Mouse (Mus musculus): ENCODE measurements at regions not wholly inside any gene's neighbourhood (a gene's known extent, or its start where the extent isn't known, plus 50 kb on each side); places are given as distances from the start of the nearest gene placed in this dataset.
"Not testable (repeated sequence)": the region's sequence is repeated elsewhere in the genome, so short reads cannot be mapped to it uniquely, and the experiment has no call there.

DNA sequence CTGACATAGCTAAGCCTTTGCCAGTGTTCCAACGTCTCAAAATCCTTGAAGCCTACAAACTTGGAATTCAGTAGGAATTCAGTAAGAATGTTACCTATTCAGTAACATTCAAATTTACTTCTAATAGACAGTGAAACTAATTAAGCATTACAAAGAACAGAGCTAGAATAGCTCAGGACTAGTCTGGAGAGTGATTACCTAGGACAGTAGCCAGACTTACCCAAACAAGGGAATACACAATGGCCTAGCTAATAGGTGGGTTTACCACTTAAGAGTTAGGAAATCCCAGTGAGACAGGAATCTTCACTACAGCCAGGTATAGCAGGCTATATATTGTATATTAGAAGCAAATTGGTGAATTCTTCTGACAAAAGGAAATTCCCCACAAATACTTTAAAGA lies 182.4 kb downstream of the Rab10 start:
- H3K9ac ChIP-seq (ENCODE audit: low read depth, low read length); H3K4me1 ChIP-seq (ENCODE audit: control insufficient read depth, insufficient read depth, low read length); DNase-seq (ENCODE audit: extremely low read depth, low read depth, low spot score); H3K36me3 ChIP-seq (ENCODE audit: control insufficient read depth, insufficient read depth, low read length); H3K4me3 ChIP-seq (ENCODE audit: insufficient read depth, low read depth, low read length); H3K79me2 ChIP-seq (ENCODE audit: control insufficient read depth, insufficient read depth, low read length); H3K27ac ChIP-seq (replicated peaks; ENCODE audit: insufficient read depth, low read depth, low read length); H3K27me3 ChIP-seq (ENCODE audit: control insufficient read depth, insufficient read depth, low read length): not testable (repeated sequence)
- WGBS = 70% methylated on average over 1 of the region's 1 CpGs

DNA sequence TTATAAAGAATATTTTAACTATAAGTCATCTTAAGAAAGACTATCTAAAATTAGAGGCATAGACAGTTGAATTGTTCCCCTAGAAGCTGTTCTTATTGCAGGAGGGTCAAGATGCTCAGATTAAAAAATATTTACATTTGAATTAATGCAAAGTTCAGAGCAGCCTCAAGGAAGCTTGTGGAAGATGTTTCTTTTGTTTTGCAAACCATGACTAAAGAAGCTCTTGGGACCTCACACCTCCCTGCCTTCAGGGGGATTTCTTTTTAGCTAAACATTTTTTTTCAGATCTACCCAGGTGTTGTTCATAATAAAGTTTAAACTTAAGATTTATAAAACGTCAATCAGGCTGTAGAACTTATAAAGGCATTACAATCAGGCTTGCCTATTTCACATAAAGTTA lies 185.7 kb downstream of the Rab10 start:
- Histone ChIP-seq H3K4me3 (ENCODE audit: insufficient read depth, low read depth, low read length) (no peak overlapping the region), H3K36me3 (ENCODE audit: control insufficient read depth, insufficient read depth, low read length) (no peaks in the 10 kb centered on the region), H3K27me3 (ENCODE audit: control insufficient read depth, insufficient read depth, low read length) (no peaks in the 10 kb centered on the region), H3K79me2 (ENCODE audit: control insufficient read depth, insufficient read depth, low read length) (no peaks in the 10 kb centered on the region), H3K4me1 (ENCODE audit: control insufficient read depth, insufficient read depth, low read length) (no peaks in the 10 kb centered on the region), H3K27ac (replicated peaks; ENCODE audit: insufficient read depth, low read depth, low read length) (no peak overlapping the region), H3K9ac (ENCODE audit: low read depth, low read length) (no peak overlapping the region)
- 65% methylated on average over 1 of the region's 1 CpGs for WGBS
- TF ChIP-seq POLR2A (IDR thresholded peaks at IDR 0.05; ENCODE audit: extremely low read depth, insufficient read depth, low read length) = no peak
- DNase-seq (ENCODE audit: extremely low read depth, low read depth, low spot score) = no peak

DNA sequence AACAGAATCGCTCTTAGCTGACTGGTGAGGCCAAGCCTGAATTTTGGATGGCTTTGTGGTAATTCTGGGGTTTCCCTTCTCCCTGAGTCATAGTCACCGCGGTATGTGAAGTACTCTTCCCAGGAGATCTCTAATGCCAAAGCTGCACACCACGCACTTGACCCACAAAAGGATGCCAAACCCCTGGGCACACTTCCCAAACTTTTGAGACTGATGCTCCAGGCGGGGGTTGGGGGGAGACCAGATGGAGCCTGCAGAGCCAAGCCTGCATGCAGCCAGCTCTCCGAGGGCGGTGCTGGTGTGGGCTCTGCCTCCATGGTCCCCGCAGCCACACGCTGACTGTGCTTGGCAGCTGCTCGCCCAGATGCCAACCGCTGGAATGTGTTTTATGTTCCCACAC lies 199.2 kb downstream of the Rab10 start:
- H3K36me3 ChIP-seq (ENCODE audit: control insufficient read depth, insufficient read depth, low read length); H3K4me1 ChIP-seq (ENCODE audit: control insufficient read depth, insufficient read depth, low read length); H3K4me3 ChIP-seq (ENCODE audit: insufficient read depth, low read depth, low read length); H3K27ac ChIP-seq (replicated peaks; ENCODE audit: insufficient read depth, low read depth, low read length); H3K9ac ChIP-seq (ENCODE audit: low read depth, low read length); H3K27me3 ChIP-seq (ENCODE audit: control insufficient read depth, insufficient read depth, low read length); H3K79me2 ChIP-seq (ENCODE audit: control insufficient read depth, insufficient read depth, low read length); DNase-seq (ENCODE audit: extremely low read depth, low read depth, low spot score): not testable (repeated sequence)
- 79% methylated on average over 11 of the region's 11 CpGs for WGBS

DNA sequence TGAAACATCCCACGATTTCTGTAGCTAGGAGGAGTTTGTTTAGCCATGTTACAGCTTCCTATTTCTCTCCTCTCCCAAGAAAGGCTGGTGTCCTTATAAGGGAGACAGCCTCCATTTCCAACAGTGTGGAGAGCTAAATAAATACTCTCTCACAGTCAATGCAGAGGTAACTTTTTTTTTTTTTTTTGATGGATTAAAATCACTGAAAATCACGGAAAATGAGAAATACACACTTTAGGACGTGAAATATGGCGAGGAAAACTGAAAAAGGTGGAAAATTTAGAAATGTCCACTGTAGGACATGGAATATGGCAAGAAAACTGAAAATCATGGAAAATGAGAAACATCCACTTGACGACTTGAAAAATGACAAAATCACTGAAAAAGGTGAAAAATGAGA lies 200.1 kb downstream of the Rab10 start:
- DNase-seq (ENCODE audit: extremely low read depth, low read depth, low spot score); H3K4me1 ChIP-seq (ENCODE audit: control insufficient read depth, insufficient read depth, low read length); H3K27ac ChIP-seq (replicated peaks; ENCODE audit: insufficient read depth, low read depth, low read length); H3K4me3 ChIP-seq (ENCODE audit: insufficient read depth, low read depth, low read length); H3K79me2 ChIP-seq (ENCODE audit: control insufficient read depth, insufficient read depth, low read length); H3K36me3 ChIP-seq (ENCODE audit: control insufficient read depth, insufficient read depth, low read length); H3K9ac ChIP-seq (ENCODE audit: low read depth, low read length); H3K27me3 ChIP-seq (ENCODE audit: control insufficient read depth, insufficient read depth, low read length): not testable (repeated sequence)
- 79% methylated on average over 5 of the region's 5 CpGs for WGBS

DNA sequence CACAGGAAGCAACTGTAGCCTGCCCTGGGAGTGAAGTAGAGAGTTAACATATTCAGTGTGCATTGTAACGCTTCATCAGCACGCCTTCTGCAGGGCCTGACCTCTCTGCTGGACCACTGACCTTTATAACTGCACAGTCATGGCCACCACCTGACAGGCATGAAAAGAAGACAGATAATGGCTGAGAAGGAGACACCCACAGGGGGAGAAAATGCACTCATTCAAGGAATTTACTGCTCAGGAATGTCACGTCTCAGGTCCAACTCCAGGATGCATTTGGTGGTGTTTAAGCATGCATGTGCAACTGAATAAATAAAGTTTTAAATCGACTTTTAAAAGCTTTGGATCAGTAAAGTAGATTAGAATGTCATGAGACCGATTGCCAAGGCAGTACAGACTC lies 207.8 kb downstream of the Rab10 start:
- H3K79me2 ChIP-seq (ENCODE audit: control insufficient read depth, insufficient read depth, low read length); H3K4me3 ChIP-seq (ENCODE audit: insufficient read depth, low read depth, low read length); H3K27ac ChIP-seq (replicated peaks; ENCODE audit: insufficient read depth, low read depth, low read length); DNase-seq (ENCODE audit: extremely low read depth, low read depth, low spot score); H3K9ac ChIP-seq (ENCODE audit: low read depth, low read length); H3K4me1 ChIP-seq (ENCODE audit: control insufficient read depth, insufficient read depth, low read length); H3K27me3 ChIP-seq (ENCODE audit: control insufficient read depth, insufficient read depth, low read length); H3K36me3 ChIP-seq (ENCODE audit: control insufficient read depth, insufficient read depth, low read length): not testable (repeated sequence)
- WGBS = 62% methylated on average over 5 of the region's 5 CpGs

DNA sequence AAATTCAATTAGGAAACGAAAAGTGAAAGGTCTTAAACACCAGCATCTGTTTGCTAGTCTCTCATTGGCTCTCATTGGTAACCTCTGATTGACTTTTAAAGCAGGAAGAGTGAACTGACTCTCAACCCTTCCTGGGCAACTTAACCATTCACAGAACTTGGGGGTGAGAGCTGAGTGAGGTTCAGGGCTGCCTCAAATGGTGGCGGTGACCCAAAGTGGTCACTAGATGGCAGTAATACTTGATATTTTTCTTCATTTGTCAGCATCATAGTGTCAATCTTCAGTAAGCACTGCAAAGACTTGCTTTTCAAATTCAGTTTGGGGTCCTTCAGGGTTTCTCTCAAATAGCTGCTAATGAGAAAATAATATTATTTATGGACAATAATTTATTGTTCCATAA lies 211.6 kb downstream of the Rab10 start:
- H3K4me3 ChIP-seq (ENCODE audit: insufficient read depth, low read depth, low read length); H3K27ac ChIP-seq (replicated peaks; ENCODE audit: insufficient read depth, low read depth, low read length); H3K36me3 ChIP-seq (ENCODE audit: control insufficient read depth, insufficient read depth, low read length); H3K79me2 ChIP-seq (ENCODE audit: control insufficient read depth, insufficient read depth, low read length); H3K27me3 ChIP-seq (ENCODE audit: control insufficient read depth, insufficient read depth, low read length); H3K4me1 ChIP-seq (ENCODE audit: control insufficient read depth, insufficient read depth, low read length); H3K9ac ChIP-seq (ENCODE audit: low read depth, low read length): not testable (repeated sequence)
- WGBS = 29% methylated on average over 2 of the region's 2 CpGs
- peak; percentile 1 for DNase-seq (ENCODE audit: extremely low read depth, low read depth, low spot score)
- TF ChIP-seq CTCF (IDR thresholded peaks at IDR 0.05; ENCODE audit: low read depth, low read length) = peak; percentile 19; the same call in 1 of the 2 replicates

DNA sequence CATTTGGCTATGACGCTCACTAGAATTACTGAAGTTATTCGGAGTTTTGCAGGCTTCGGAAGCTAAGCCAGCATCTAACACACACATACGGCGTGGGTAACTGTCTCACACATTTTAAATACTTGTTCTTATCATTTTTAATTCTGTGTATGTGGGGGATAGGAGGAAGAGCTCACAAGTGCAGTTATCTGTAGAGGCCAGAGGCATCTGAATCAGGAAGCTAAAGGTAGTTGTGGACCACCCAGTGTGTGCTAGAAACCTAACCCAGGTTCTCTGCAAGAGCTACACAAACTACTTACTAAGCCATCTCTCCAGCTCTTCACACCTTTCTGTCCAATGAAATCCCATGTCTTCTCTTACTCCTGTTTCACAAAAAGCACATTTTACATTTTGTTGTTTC lies 215.3 kb downstream of the Rab10 start:
- 93% methylated on average over 5 of the region's 5 CpGs for WGBS
- H3K9ac ChIP-seq (ENCODE audit: low read depth, low read length) = no peak overlapping the region
- no peak overlapping the region for H3K4me3 ChIP-seq (ENCODE audit: insufficient read depth, low read depth, low read length)
- TF ChIP-seq CTCF (IDR thresholded peaks at IDR 0.05; ENCODE audit: low read depth, low read length) = no peak
- TF ChIP-seq POLR2A (IDR thresholded peaks at IDR 0.05; ENCODE audit: extremely low read depth, insufficient read depth, low read length) = no peak
- H3K79me2 ChIP-seq (ENCODE audit: control insufficient read depth, insufficient read depth, low read length) = no peaks in the 10 kb centered on the region
- no peaks in the 10 kb centered on the region for H3K36me3 ChIP-seq (ENCODE audit: control insufficient read depth, insufficient read depth, low read length)
- H3K4me1 ChIP-seq (ENCODE audit: control insufficient read depth, insufficient read depth, low read length) = no peaks in the 10 kb centered on the region
- H3K27me3 ChIP-seq (ENCODE audit: control insufficient read depth, insufficient read depth, low read length) = no peaks in the 10 kb centered on the region
- no peak for DNase-seq (ENCODE audit: extremely low read depth, low read depth, low spot score)
- H3K27ac ChIP-seq (replicated peaks; ENCODE audit: insufficient read depth, low read depth, low read length) = no peak overlapping the region

DNA sequence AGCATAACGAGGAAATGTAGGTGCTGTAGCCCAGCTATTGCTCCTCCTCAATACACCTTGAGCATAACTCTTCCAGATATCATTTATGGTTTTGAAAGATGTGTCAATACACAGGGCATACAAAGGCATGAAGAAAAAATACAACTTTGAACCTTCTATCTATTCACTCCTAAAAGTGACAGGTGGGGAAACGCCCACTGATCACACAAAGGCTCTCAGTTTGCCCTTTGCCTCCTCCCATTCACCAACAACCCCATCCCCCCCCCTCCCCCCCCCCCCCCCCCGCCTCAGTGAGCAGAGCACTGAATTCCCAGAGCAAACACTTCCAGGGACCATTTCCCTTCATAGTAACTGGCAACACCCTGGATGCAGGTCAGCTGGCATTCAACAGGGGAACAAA lies 216.8 kb downstream of the Rab10 start:
- not testable (repeated sequence) for H3K9ac ChIP-seq (ENCODE audit: low read depth, low read length); H3K27me3 ChIP-seq (ENCODE audit: control insufficient read depth, insufficient read depth, low read length); H3K79me2 ChIP-seq (ENCODE audit: control insufficient read depth, insufficient read depth, low read length); H3K4me1 ChIP-seq (ENCODE audit: control insufficient read depth, insufficient read depth, low read length); H3K27ac ChIP-seq (replicated peaks; ENCODE audit: insufficient read depth, low read depth, low read length); H3K36me3 ChIP-seq (ENCODE audit: control insufficient read depth, insufficient read depth, low read length); H3K4me3 ChIP-seq (ENCODE audit: insufficient read depth, low read depth, low read length); DNase-seq (ENCODE audit: extremely low read depth, low read depth, low spot score)
- 53% methylated on average over 2 of the region's 3 CpGs for WGBS

DNA sequence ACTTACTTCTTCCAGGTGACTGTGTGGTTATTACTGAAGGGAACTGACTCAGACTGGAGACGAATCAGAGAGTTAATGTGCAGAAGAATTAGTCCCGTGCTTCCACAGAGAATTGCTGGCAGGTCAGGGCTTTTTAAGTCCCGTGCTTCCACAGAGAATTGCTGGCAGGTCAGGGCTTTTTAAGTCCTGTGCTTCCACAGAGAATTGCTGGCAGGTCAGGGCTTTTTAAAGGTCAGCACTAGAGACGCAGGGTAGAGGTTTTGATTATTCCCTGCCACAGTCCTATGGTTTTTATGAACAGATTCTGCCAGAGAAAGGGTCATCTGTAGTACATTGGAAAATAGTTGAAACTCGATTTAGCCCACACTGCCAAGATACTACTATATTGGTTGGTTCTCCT lies 260.2 kb downstream of the Rab10 start:
- H3K79me2 ChIP-seq (ENCODE audit: control insufficient read depth, insufficient read depth, low read length) = not testable (repeated sequence)

More for the DNA sequence above, 260.2 kb downstream of the Rab10 start:
- H3K4me3 ChIP-seq (ENCODE audit: insufficient read depth, low read depth, low read length); H3K9ac ChIP-seq (ENCODE audit: low read depth, low read length); H3K27ac ChIP-seq (replicated peaks; ENCODE audit: insufficient read depth, low read depth, low read length); DNase-seq (ENCODE audit: extremely low read depth, low read depth, low spot score); H3K27me3 ChIP-seq (ENCODE audit: control insufficient read depth, insufficient read depth, low read length); H3K36me3 ChIP-seq (ENCODE audit: control insufficient read depth, insufficient read depth, low read length); H3K4me1 ChIP-seq (ENCODE audit: control insufficient read depth, insufficient read depth, low read length): not testable (repeated sequence)
- 60% methylated on average over 5 of the region's 5 CpGs for WGBS

Measured in liver, adult 2 months (tissue).